Mouse (Mus musculus): ENCODE data around the gene Tbc1d10c.
A peak's percentile ranks its signal among the peaks of the same experiment; 100 is the strongest.

The Tbc1d10c gene

DNA sequence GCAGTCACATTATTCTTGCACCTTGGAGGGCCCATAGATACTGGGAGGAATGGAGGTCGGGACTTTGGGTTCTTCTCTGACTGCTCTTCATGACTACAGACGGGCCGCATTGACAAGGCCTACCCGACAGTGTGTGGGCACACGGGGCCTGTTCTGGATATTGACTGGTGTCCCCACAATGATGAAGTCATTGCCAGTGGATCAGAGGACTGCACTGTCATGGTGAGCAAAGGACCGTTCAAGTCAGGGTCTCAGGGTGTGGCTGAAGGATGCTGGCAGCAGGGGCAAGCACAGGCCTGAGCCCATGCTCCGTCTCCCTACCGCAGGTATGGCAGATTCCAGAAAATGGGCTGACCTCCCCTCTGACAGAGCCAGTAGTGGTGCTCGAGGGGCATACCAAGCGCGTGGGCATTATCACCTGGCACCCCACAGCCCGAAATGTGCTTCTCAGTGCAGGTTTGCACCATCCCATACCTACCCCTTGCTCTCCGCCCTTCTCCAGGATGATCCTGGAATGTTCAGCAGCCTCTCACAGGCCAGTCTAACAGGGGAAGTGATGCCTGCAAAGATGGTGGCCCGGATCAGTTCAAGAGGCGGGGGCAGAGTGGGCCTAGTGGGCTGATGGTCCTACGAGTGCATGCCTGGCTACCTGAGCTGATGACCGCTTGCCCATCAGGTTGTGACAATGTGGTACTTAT lies 41.2 kb downstream of the Tbc1d10c start:
- no peak for TF ChIP-seq NANOG (IDR thresholded peaks at IDR 0.05; ENCODE audit: borderline replicate concordance, low read length)
- TF ChIP-seq CTCF (conservative IDR thresholded peaks at IDR 0.05; ENCODE audit: low read length), result no peak
- Histone ChIP-seq H3K27me3 (ENCODE audit: insufficient read depth, low read length) (no peaks in the 10 kb centered on the region), H3K36me3 (ENCODE audit: insufficient read depth, low read length) (peaks cover 50% of the 10 kb centered on the region), H3K9me3 (ENCODE audit: low read length) (no peaks in the 10 kb centered on the region), H3K4me1 (replicated peaks; ENCODE audit: low read depth, low read length) (peaks cover 94% of the 10 kb centered on the region), H3K4me3 (replicated peaks; ENCODE audit: low read length) (peak overlapping the region; percentile 87)

DNA sequence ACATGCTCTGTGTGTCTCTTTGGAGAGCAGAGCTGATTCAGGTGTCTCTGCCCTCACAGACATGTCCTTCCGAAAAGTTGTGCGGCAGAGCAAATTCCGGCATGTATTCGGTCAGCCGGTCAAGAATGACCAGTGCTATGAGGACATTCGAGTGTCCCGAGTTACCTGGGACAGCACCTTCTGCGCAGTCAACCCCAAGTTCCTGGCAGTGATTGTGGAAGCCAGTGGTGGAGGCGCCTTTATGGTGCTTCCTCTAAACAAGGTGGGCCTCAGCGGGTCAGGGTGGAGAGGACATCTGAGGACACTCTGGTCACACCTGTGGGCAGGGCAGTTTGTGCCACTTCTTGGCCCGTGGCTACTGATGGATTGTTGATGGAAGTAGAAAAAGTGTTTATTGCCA lies 41.8 kb downstream of the Tbc1d10c start:
- H3K9me3 ChIP-seq (ENCODE audit: low read length), result no peaks in the 10 kb centered on the region
- peaks cover 94% of the 10 kb centered on the region for H3K4me1 ChIP-seq (replicated peaks; ENCODE audit: low read depth, low read length)
- no peaks in the 10 kb centered on the region for H3K27me3 ChIP-seq (ENCODE audit: insufficient read depth, low read length)
- peaks cover 48% of the 10 kb centered on the region for H3K36me3 ChIP-seq (ENCODE audit: insufficient read depth, low read length)
- peak overlapping the region; percentile 87 for H3K4me3 ChIP-seq (replicated peaks; ENCODE audit: low read length)
- TF ChIP-seq POU5F1 (IDR thresholded peaks at IDR 0.05; ENCODE audit: borderline replicate concordance, low read length) (no peak), CTCF (conservative IDR thresholded peaks at IDR 0.05; ENCODE audit: low read length) (no peak), NANOG (IDR thresholded peaks at IDR 0.05; ENCODE audit: borderline replicate concordance, low read length) (no peak)

DNA sequence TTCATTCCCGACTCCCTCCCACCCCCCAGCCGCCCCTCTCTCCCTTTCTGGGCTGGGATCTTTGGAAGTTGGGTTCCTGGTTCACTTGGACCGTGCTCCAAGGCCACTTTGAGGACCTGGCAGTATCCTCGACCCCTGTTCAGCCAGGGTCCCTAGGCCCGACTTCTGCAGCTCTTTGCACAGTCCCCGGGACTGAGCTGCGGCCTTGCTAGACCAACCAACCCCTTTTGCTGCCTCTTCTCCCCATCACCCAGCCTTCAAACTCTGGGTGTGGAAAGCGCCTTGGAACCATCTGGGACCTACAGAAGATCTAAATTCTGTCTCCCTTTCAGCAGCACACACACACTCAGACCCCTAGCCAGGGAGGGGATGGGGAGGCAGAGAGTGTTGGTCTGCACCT lies 42.3 kb downstream of the Tbc1d10c start:
- H3K4me1 ChIP-seq (replicated peaks; ENCODE audit: low read depth, low read length), result peaks cover 90% of the 10 kb centered on the region
- peaks cover 44% of the 10 kb centered on the region for H3K36me3 ChIP-seq (ENCODE audit: insufficient read depth, low read length)
- H3K9me3 ChIP-seq (ENCODE audit: low read length), result no peaks in the 10 kb centered on the region
- no peak for TF ChIP-seq CTCF (conservative IDR thresholded peaks at IDR 0.05; ENCODE audit: low read length)
- TF ChIP-seq POU5F1 (IDR thresholded peaks at IDR 0.05; ENCODE audit: borderline replicate concordance, low read length), result no peak
- TF ChIP-seq NANOG (IDR thresholded peaks at IDR 0.05; ENCODE audit: borderline replicate concordance, low read length), result no peak
- H3K4me3 ChIP-seq (replicated peaks; ENCODE audit: low read length), result peak overlapping the region; percentile 87
- peaks cover 3% of the 10 kb centered on the region; the same call in 1 of the 2 replicates for H3K27me3 ChIP-seq (ENCODE audit: insufficient read depth, low read length)

DNA sequence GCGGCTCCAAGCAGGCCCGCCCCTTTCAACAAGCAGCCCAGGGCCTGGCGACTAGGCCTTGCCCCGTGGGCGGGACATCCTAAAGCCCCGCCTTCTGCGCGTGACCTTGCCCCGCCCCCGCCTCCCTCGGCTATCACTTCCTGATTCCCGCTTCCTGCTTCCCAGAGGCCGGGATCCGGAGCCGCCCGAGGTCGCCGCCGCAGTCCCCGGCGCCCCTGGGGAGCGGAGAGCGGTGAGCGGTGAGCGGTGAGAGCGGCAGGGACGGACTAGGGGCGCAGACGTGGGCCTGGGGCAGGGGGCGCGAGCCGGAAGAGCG lies 42.6 kb downstream of the Tbc1d10c start, which contains the start of gene Coro1b:
Coro1b (plus strand) TSS at position 129 of the 316 bp plus-strand sequence.
- H3K4me3 ChIP-seq (replicated peaks; ENCODE audit: low read length), result peak within 1 kb of the TSS; percentile 87

DNA sequence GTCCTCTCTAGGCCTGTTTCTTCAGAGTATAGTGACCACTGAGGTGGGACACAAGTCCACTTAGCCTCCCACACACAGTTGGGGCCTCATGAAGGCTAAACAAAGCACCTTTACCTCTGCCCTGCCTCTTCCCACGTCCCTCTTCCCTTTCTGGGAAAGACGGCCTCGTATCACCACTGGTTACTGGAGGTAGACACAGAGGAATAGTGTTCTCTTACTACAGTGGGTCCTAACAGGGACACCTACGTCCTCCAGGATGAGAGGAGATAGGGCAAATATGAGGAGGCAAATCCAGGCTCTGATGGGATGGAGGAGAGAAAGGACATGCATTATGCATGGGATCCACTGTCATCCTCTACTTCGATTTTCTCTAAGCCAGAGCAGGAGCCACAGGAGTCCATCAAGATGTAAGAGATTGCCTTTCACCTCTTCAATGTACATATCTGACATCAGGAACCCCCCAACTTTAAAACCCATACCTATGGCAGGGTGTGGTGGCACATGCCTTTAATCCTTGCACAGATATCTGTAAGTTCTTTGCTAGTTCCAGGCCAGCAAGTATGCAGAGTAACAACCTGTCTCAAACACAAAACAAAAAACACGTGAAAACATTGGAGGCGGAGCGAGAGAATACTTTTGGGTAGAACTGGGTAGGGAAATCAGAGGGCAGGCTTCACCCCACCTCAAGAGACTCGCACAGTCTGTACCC lies 43.1 kb downstream of the Tbc1d10c start:
- Histone ChIP-seq H3K4me3 (replicated peaks; ENCODE audit: low read length) (peak overlapping the region; percentile 87), H3K27me3 (ENCODE audit: insufficient read depth, low read length) (peaks cover 12% of the 10 kb centered on the region), H3K9me3 (ENCODE audit: low read length) (no peaks in the 10 kb centered on the region), H3K36me3 (ENCODE audit: insufficient read depth, low read length) (peaks cover 35% of the 10 kb centered on the region), H3K4me1 (replicated peaks; ENCODE audit: low read depth, low read length) (peaks cover 81% of the 10 kb centered on the region)
- TF ChIP-seq CTCF (conservative IDR thresholded peaks at IDR 0.05; ENCODE audit: low read length) (no peak), POU5F1 (IDR thresholded peaks at IDR 0.05; ENCODE audit: borderline replicate concordance, low read length) (peak; percentile 70; the same call in 1 of the 2 replicates)

More for the DNA sequence above, 42.6 kb downstream of the Tbc1d10c start, which contains the start of gene Coro1b:
- H3K4me1 ChIP-seq (replicated peaks; ENCODE audit: low read depth, low read length), result peaks cover 86% of the 10 kb centered on the region
- peaks cover 40% of the 10 kb centered on the region for H3K36me3 ChIP-seq (ENCODE audit: insufficient read depth, low read length)
- no peaks in the 10 kb centered on the region for H3K9me3 ChIP-seq (ENCODE audit: low read length)
- H3K27me3 ChIP-seq (ENCODE audit: insufficient read depth, low read length), result peaks cover 7% of the 10 kb centered on the region; the same call in 1 of the 2 replicates
- no peak for TF ChIP-seq POU5F1 (IDR thresholded peaks at IDR 0.05; ENCODE audit: borderline replicate concordance, low read length)
- TF ChIP-seq CTCF (conservative IDR thresholded peaks at IDR 0.05; ENCODE audit: low read length), result no peak
- no peak for TF ChIP-seq NANOG (IDR thresholded peaks at IDR 0.05; ENCODE audit: borderline replicate concordance, low read length)

DNA sequence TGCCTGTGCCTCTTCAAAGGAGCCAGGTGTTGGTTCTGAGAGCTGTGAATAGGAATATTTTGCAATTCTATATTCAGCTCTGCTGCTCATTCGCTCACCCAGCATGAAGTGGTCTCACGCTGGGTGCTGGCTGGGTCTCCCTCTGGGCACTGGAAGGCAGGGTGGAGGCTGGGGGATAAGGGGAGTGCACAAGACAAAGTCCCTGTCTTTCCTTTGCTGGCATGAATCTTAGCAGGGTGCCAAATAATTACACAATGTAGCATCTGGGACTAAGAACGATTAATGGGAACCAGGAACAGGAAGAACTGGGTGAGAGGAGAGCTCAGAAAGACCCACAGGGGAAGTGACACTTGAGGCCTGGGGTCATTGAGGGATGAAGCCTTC lies 44.1 kb downstream of the Tbc1d10c start:
- peaks cover 12% of the 10 kb centered on the region for H3K27me3 ChIP-seq (ENCODE audit: insufficient read depth, low read length)
- TF ChIP-seq NANOG (IDR thresholded peaks at IDR 0.05; ENCODE audit: borderline replicate concordance, low read length), result no peak
- no peak for TF ChIP-seq POU5F1 (IDR thresholded peaks at IDR 0.05; ENCODE audit: borderline replicate concordance, low read length)
- TF ChIP-seq CTCF (conservative IDR thresholded peaks at IDR 0.05; ENCODE audit: low read length), result no peak
- 0 out of 2 replicates have a peak overlapping the region, but pooled peaks have one; percentile 2 for H3K4me3 ChIP-seq (replicated peaks; ENCODE audit: low read length)
- no peaks in the 10 kb centered on the region for H3K9me3 ChIP-seq (ENCODE audit: low read length)
- peaks cover 76% of the 10 kb centered on the region for H3K4me1 ChIP-seq (replicated peaks; ENCODE audit: low read depth, low read length)
- H3K36me3 ChIP-seq (ENCODE audit: insufficient read depth, low read length), result peaks cover 27% of the 10 kb centered on the region

DNA sequence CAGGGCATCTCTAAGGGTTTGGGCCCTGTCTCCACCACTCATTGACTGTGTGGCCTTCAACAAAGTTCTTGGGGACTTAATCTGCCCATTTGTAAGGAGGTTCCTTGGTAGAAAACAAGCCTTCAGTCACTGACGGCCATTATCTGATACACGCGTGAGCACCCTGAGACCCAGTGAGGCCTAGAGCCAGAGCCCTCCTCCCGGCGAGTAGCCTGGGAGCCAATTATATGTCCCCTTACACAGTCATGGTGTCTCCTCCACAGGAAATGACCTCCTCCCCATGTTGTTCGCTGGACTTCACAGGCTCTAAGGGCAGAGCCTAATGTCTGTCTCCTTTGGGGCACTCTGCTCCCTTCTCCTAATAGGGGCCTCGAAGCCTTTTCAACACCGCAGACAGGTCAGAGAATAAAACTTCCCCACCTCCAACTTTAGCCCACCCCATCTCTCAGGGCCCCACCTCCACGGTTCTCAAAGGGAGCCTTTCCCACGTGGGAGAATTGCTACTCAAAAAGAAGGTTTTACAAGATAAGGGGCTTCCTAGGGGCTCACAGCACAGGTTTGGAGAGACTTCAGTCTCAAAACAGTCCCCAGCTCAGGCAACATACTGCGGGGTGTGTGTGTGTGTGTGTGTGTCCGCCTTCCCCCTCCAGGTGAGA lies 44.6 kb downstream of the Tbc1d10c start:
- Histone ChIP-seq H3K9me3 (ENCODE audit: low read length) (no peaks in the 10 kb centered on the region), H3K27me3 (ENCODE audit: insufficient read depth, low read length) (peaks cover 12% of the 10 kb centered on the region), H3K4me1 (replicated peaks; ENCODE audit: low read depth, low read length) (peaks cover 71% of the 10 kb centered on the region), H3K4me3 (replicated peaks; ENCODE audit: low read length) (0 out of 2 replicates have a peak overlapping the region, but pooled peaks have one; percentile 2), H3K36me3 (ENCODE audit: insufficient read depth, low read length) (peaks cover 23% of the 10 kb centered on the region)
- TF ChIP-seq POU5F1 (IDR thresholded peaks at IDR 0.05; ENCODE audit: borderline replicate concordance, low read length), result no peak
- TF ChIP-seq CTCF (conservative IDR thresholded peaks at IDR 0.05; ENCODE audit: low read length), result no peak
- no peak for TF ChIP-seq NANOG (IDR thresholded peaks at IDR 0.05; ENCODE audit: borderline replicate concordance, low read length)

DNA sequence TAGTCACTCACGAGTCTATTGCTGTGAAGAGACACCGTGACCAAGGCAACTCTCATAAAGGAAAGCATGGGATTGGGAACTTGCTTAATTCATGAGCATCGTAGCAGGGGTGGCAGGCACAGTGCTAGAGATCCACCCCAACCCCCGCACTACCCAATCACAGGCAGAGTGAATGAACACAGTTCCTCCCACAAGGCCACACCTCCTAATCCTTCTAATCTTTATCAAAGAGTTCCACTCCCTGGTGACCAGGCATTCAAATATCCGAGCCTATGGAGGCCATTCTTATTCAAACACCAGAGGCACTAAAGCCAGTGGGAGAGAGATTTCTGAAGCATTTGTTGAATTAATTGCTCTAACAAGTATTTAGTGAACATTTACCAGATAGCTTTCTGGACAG lies 45.1 kb downstream of the Tbc1d10c start:
- Histone ChIP-seq H3K9me3 (ENCODE audit: low read length) (no peaks in the 10 kb centered on the region), H3K36me3 (ENCODE audit: insufficient read depth, low read length) (peaks cover 17% of the 10 kb centered on the region), H3K4me3 (replicated peaks; ENCODE audit: low read length) (no peak overlapping the region), H3K4me1 (replicated peaks; ENCODE audit: low read depth, low read length) (peaks cover 71% of the 10 kb centered on the region), H3K27me3 (ENCODE audit: insufficient read depth, low read length) (peaks cover 12% of the 10 kb centered on the region)
- TF ChIP-seq CTCF (conservative IDR thresholded peaks at IDR 0.05; ENCODE audit: low read length) (no peak), POU5F1 (IDR thresholded peaks at IDR 0.05; ENCODE audit: borderline replicate concordance, low read length) (no peak), NANOG (IDR thresholded peaks at IDR 0.05; ENCODE audit: borderline replicate concordance, low read length) (no peak)
